Mouse (Mus musculus): ENCODE measurements at regions not wholly inside any gene's neighbourhood (a gene's known extent, or its start where the extent isn't known, plus 50 kb on each side); places are given as distances from the start of the nearest gene placed in this dataset.

- DNase-seq: no peak
These were observed 1172.6 kb upstream of the Gulo start for GRCm38 (mm10) chr14:67181586-67181985.

GRCm38 (mm10) chr14:67179549-67179948 lies 1170.5 kb upstream of the Gulo start:
- DNase-seq: no peak

- DNase-seq: no peak
These were observed 1169.5 kb upstream of the Gulo start for GRCm38 (mm10) chr14:67178329-67179039.

GRCm38 (mm10) chr14:67176672-67177071 lies 1167.7 kb upstream of the Gulo start:
- DNase-seq: no peak

GRCm38 (mm10) chr14:67176100-67176499 lies 1167.1 kb upstream of the Gulo start:
- DNase-seq: no peak

GRCm38 (mm10) chr14:67174929-67175328 lies 1165.9 kb upstream of the Gulo start:
- DNase-seq: peak; percentile 30

- no peak for DNase-seq
These were observed 1161.8 kb upstream of the Gulo start for GRCm38 (mm10) chr14:67170801-67171200.

- no peak for DNase-seq
These were observed 1161.2 kb upstream of the Gulo start for GRCm38 (mm10) chr14:67170248-67170647.

- no peak for DNase-seq
These were observed 1160.2 kb upstream of the Gulo start for GRCm38 (mm10) chr14:67169201-67169600.

- DNase-seq: no peak
These were observed 1151.0 kb upstream of the Gulo start for GRCm38 (mm10) chr14:67159996-67160395.

- DNase-seq: no peak
These were observed 1149.9 kb upstream of the Gulo start for GRCm38 (mm10) chr14:67158867-67159266.

GRCm38 (mm10) chr14:67156366-67156765 lies 1147.4 kb upstream of the Gulo start:
- DNase-seq: no peak

GRCm38 (mm10) chr14:67153621-67154020 lies 1144.6 kb upstream of the Gulo start:
- DNase-seq: no peak

GRCm38 (mm10) chr14:67149961-67150471 lies 1141.0 kb upstream of the Gulo start:
- no peak for DNase-seq

- DNase-seq: no peak
These were observed 1140.1 kb upstream of the Gulo start for GRCm38 (mm10) chr14:67149091-67149490.

- no peak for DNase-seq
These were observed 1137.6 kb upstream of the Gulo start for GRCm38 (mm10) chr14:67146602-67147001.

- no peak for DNase-seq
These were observed 1136.0 kb upstream of the Gulo start for GRCm38 (mm10) chr14:67145046-67145445.

- DNase-seq: peak; percentile 28
These were observed 1135.5 kb upstream of the Gulo start for GRCm38 (mm10) chr14:67144461-67144985.

- no peak for DNase-seq
These were observed 1134.8 kb upstream of the Gulo start for GRCm38 (mm10) chr14:67143826-67144225.

GRCm38 (mm10) chr14:67142556-67143250 lies 1133.7 kb upstream of the Gulo start:
- peak; percentile 26 for DNase-seq

- peak; percentile 77 for DNase-seq
These were observed 1132.8 kb upstream of the Gulo start for GRCm38 (mm10) chr14:67141581-67142441.

GRCm38 (mm10) chr14:67141151-67141550 lies 1132.1 kb upstream of the Gulo start:
- peak; percentile 84 for DNase-seq

GRCm38 (mm10) chr14:67139674-67140073 lies 1130.7 kb upstream of the Gulo start:
- no peak for DNase-seq

Measured in layer of hippocampus, adult 9-11 months (tissue).